Comparison of ENCODE assay signal across 18 mouse cellular contexts in genomic region chr9:44646366-44646765, GRCm38 (mm10). TPM values are rescaled to one million over a fixed set of nuclear protein-coding genes. Genes with fewer than 3 reads are reported as not detected.
A peak's percentile ranks its signal among the peaks of the same experiment; 100 is the strongest.
DNase-seq lines count a peak whose midpoint lies in the region; ATAC-seq and TF ChIP-seq lines count a peak whose summit lies in the region.
"Had no signal": no experiment of that assay in that cellular context is flagged by ENCODE, and none has a peak within 500 bp of the region (broad histone marks: within the 10 kb centered on the region; RNA-seq: fewer than 3 reads in every experiment).

No protein-coding gene starts in this region.

- no peak for TF ChIP-seq EP300 in CH12.LX (IDR thresholded peaks at IDR 0.05; ENCODE audit: low read length)

- DNase-seq in CH12.LX (ENCODE audit: extremely low read depth) = no peak
- DNase-seq in liver, embryonic 13.5 days = no peak
- DNase-seq in thymus, postnatal 0 days (ENCODE audit: low spot score) = peak; percentile 48
- DNase-seq in left cerebral cortex, postnatal 10 days (ENCODE audit: extremely low spot score in 1 of 2, low spot score in 2 of 2) = no peak
- no peak for DNase-seq in left cerebral cortex, postnatal 14 days (ENCODE audit: low spot score in 2 of 2)
- no peak for DNase-seq in kidney, postnatal 14 days
- DNase-seq: cerebellum, postnatal 25 days; forebrain, postnatal 0 days; gastrocnemius, postnatal 10 days; midbrain, embryonic 14.5 days had no signal

- no peak overlapping the region for H3K4me3 ChIP-seq in heart, embryonic 16.5 days (ENCODE audit: low read length)
- H3K4me3 ChIP-seq in heart, embryonic 12.5 days = no peak overlapping the region
- peak overlapping the region in 2 of 3 experiments; percentile 17 to 19 for H3K4me3 ChIP-seq in CH12.LX (replicated peaks in 1 of 3; ENCODE audit: low read depth in 2 of 3, low read length in 2 of 3, poor library complexity in 1 of 3)
- H3K4me3 ChIP-seq in liver, embryonic 13.5 days (replicated peaks) = no peak overlapping the region; the same call in 1 of the 2 replicates
- H3K4me3 ChIP-seq: embryonic facial prominence, embryonic 10.5 days; hindbrain, embryonic 10.5 days had no signal

- H3K4me1 ChIP-seq in heart, embryonic 16.5 days (ENCODE audit: control insufficient read depth, insufficient read depth, low read length) = no peaks in the 10 kb centered on the region; the same call in 1 of the 2 replicates
- peaks cover 9% of the 10 kb centered on the region; the same call in 1 of the 2 replicates for H3K4me1 ChIP-seq in heart, embryonic 12.5 days (replicated peaks)
- peaks cover 22 to 59% of the 10 kb centered on the region in 2 experiments for H3K4me1 ChIP-seq in CH12.LX (ENCODE audit: control insufficient read depth in 1 of 2, insufficient read depth in 2 of 2)
- H3K4me1 ChIP-seq in liver, embryonic 13.5 days (replicated peaks) = peaks cover 10% of the 10 kb centered on the region
- H3K4me1 ChIP-seq: embryonic facial prominence, embryonic 10.5 days; hindbrain, embryonic 10.5 days had no signal

- 65% methylated on average over 6 of the region's 6 CpGs for WGBS in heart, embryonic 16.5 days
- WGBS in heart, embryonic 12.5 days = 75% methylated on average over 6 of the region's 6 CpGs
- WGBS in liver, embryonic 13.5 days (ENCODE audit: insufficient replicate concordance) = 50% methylated on average over 6 of the region's 6 CpGs

- H3K27ac ChIP-seq in heart, embryonic 16.5 days (ENCODE audit: low read length) = peak overlapping the region; percentile 24; the same call in 1 of the 2 replicates
- no peak overlapping the region for H3K27ac ChIP-seq in heart, embryonic 12.5 days (ENCODE audit: poor library complexity, severe bottlenecking)
- no peak overlapping the region for H3K27ac ChIP-seq in CH12.LX (ENCODE audit: insufficient read depth, low read depth)
- no peak overlapping the region; the same call in 1 of the 2 replicates for H3K27ac ChIP-seq in liver, embryonic 13.5 days
- H3K27ac ChIP-seq: embryonic facial prominence, embryonic 10.5 days; hindbrain, embryonic 10.5 days; stomach, postnatal 0 days had no signal

- no peak for TF ChIP-seq POLR2A in CH12.LX (IDR thresholded peaks at IDR 0.05; ENCODE audit: low read depth, low read length)

- TF ChIP-seq CTCF in CH12.LX (conservative IDR thresholded peaks at IDR 0.05 in 1 of 2, IDR thresholded peaks at IDR 0.05 in 1 of 2; ENCODE audit: low read depth in 2 of 2, low read length in 2 of 2) = no peak

- H3K4me2 ChIP-seq in heart, embryonic 16.5 days (ENCODE audit: low read depth, low read length) = peak overlapping the region; percentile 24
- H3K4me2 ChIP-seq in heart, embryonic 12.5 days = no peak overlapping the region; the same call in 1 of the 2 replicates
- peak overlapping the region; percentile 17; the same call in 1 of the 2 replicates for H3K4me2 ChIP-seq in CH12.LX (ENCODE audit: insufficient read depth, low read depth, poor library complexity, severe bottlenecking)
- peak overlapping the region; percentile 47 for H3K4me2 ChIP-seq in liver, embryonic 13.5 days
- H3K4me2 ChIP-seq: heart, embryonic 11.5 days had no signal

- in situ Hi-C loops in CH12.LX (cut with MboI; ENCODE audit: low pct_ligation_motif_present, low pct_unique_long_range_greater_than_20kb, low sequenced_read_pairs) = loop anchor here (5.0 kb wide), 3 partner anchors 34 to 184 kb away; no protein-coding TSS in a partner anchor

- intact Hi-C loops in left cerebral cortex, postnatal 10 days (cut with DNase I) = no loop called here
- intact Hi-C loops in left cerebral cortex, postnatal 14 days (cut with DNase I) = no loop called here

- H3K36me3 ChIP-seq in heart, embryonic 16.5 days (ENCODE audit: control insufficient read depth, insufficient read depth) = no peaks in the 10 kb centered on the region
- H3K36me3 ChIP-seq in heart, embryonic 12.5 days = no peaks in the 10 kb centered on the region
- no peaks in the 10 kb centered on the region for H3K36me3 ChIP-seq in CH12.LX (replicated peaks in 1 of 2; ENCODE audit: control insufficient read depth in 1 of 2, insufficient read depth in 1 of 2, low read length in 1 of 2)
- no peaks in the 10 kb centered on the region for H3K36me3 ChIP-seq in liver, embryonic 13.5 days

- no peak for TF ChIP-seq RAD21 in CH12.LX (IDR thresholded peaks at IDR 0.05; ENCODE audit: low read depth, low read length)

- no peaks in the 10 kb centered on the region for H3K27me3 ChIP-seq in heart, embryonic 16.5 days (ENCODE audit: control insufficient read depth, insufficient read depth, low read length)
- 0 out of 2 replicates have a peak, but pooled peaks cover 13% of the 10 kb centered on the region for H3K27me3 ChIP-seq in heart, embryonic 12.5 days (replicated peaks)
- H3K27me3 ChIP-seq in CH12.LX (replicated peaks) = peaks cover 19% of the 10 kb centered on the region
- 0 out of 2 replicates have a peak, but pooled peaks cover 4% of the 10 kb centered on the region for H3K27me3 ChIP-seq in liver, embryonic 13.5 days

- H3K9me3 ChIP-seq in heart, embryonic 16.5 days (replicated peaks; ENCODE audit: control insufficient read depth, low read length) = no peaks in the 10 kb centered on the region
- no peaks in the 10 kb centered on the region for H3K9me3 ChIP-seq in heart, embryonic 12.5 days (replicated peaks)
- peaks cover 6% of the 10 kb centered on the region for H3K9me3 ChIP-seq in CH12.LX (replicated peaks; ENCODE audit: low read length)
- no peaks in the 10 kb centered on the region for H3K9me3 ChIP-seq in liver, embryonic 13.5 days (replicated peaks)
- H3K9me3 ChIP-seq: hindbrain, embryonic 10.5 days had no signal

- no peak for ATAC-seq in heart, embryonic 16.5 days (replicated peaks; ENCODE audit: extremely low read depth, insufficient read depth, low FRiP score)
- no peak for ATAC-seq in heart, embryonic 12.5 days (ENCODE audit: insufficient number of reproducible peaks, low FRiP score)
- ATAC-seq in liver, embryonic 13.5 days (ENCODE audit: low read depth) = no peak
- ATAC-seq: forebrain, postnatal 0 days had no signal

- no peaks in the 10 kb centered on the region for H3K79me2 ChIP-seq in CH12.LX (replicated peaks; ENCODE audit: control insufficient read depth, extremely low read depth, insufficient read depth, poor library complexity, severe bottlenecking)

- dilution Hi-C loops in CH12.LX (cut with MboI; ENCODE audit: extremely low pct_ligation_motif_present, extremely low pct_unique_long_range_greater_than_20kb, low sequenced_read_pairs) = no loop called here

- no peak overlapping the region; the same call in 1 of the 2 replicates for H3K9ac ChIP-seq in heart, embryonic 16.5 days (ENCODE audit: low read length)
- H3K9ac ChIP-seq in heart, embryonic 12.5 days = no peak overlapping the region
- no peak overlapping the region for H3K9ac ChIP-seq in CH12.LX (ENCODE audit: insufficient read depth, low read depth)
- H3K9ac ChIP-seq in liver, embryonic 13.5 days = peak overlapping the region; percentile 33; the same call in 1 of the 2 replicates
- H3K9ac ChIP-seq: forebrain, postnatal 0 days had no signal

TF ChIP-seq in CH12.LX, 34 proteins besides CTCF, POLR2A, EP300 and RAD21:
- no peak for TF ChIP-seq SMC3 (IDR thresholded peaks at IDR 0.05; ENCODE audit: low read depth, low read length)
TF ChIP-seq in CH12.LX: peak in this region for 0.

RNA-seq across cellular contexts. Expression of gene Treh, which starts 26.7 kb away (rescaled TPM):
- 0.07 TPM in 1 of 2 replicates, not detected in the other for polyA plus RNA-seq in heart, embryonic 16.5 days (2015; fragmentation: Nextera tagmentation; extraction: Ambion mirVana)
- polyA plus RNA-seq in heart, embryonic 12.5 days (2016; fragmentation: Nextera tagmentation; extraction: Ambion mirVana) = not detected in 2 replicates
- total RNA-seq in CH12.LX (2012; rRNA removed) = not detected in 2 replicates
- total RNA-seq in CH12.LX (2014; rRNA removed) = not detected in 2 replicates
- not detected in 2 replicates for polyA plus RNA-seq in CH12.LX (2012; ENCODE audit: insufficient read length, low read depth)
- not detected in 2 replicates for polyA plus RNA-seq in liver, embryonic 13.5 days (2015; fragmentation: Nextera tagmentation; extraction: Ambion mirVana)
- 0.07 TPM in 1 of 2 replicates, not detected in the other for polyA plus RNA-seq in thymus, postnatal 0 days (2015; fragmentation: Nextera tagmentation; extraction: Ambion mirVana)
- total RNA-seq in left cerebral cortex, postnatal 10 days (2021) = not detected
- not detected for total RNA-seq in left cerebral cortex, postnatal 14 days (2021)
- total RNA-seq: adrenal gland, postnatal 4 days; forebrain, postnatal 0 days; gastrocnemius, postnatal 10 days had no signal
- polyA plus RNA-seq: embryonic facial prominence, embryonic 10.5 days; forebrain, postnatal 0 days; heart, embryonic 11.5 days; hindbrain, embryonic 10.5 days; inflammation-experienced regulatory T-cells, adult 6 months; midbrain, embryonic 14.5 days; stomach, postnatal 0 days had no signal

RNA-seq across cellular contexts. Expression of gene Ddx6, which starts 41.7 kb away (rescaled TPM):
- polyA plus RNA-seq in heart, embryonic 16.5 days (2015; fragmentation: Nextera tagmentation; extraction: Ambion mirVana) = 9.2 and 10.5 TPM in 2 replicates
- polyA plus RNA-seq in heart, embryonic 12.5 days (2016; fragmentation: Nextera tagmentation; extraction: Ambion mirVana) = 12.4 and 13.5 TPM in 2 replicates
- 41.5 and 42.3 TPM in 2 replicates for total RNA-seq in CH12.LX (2012; rRNA removed)
- 66.7 and 71.4 TPM in 2 replicates for total RNA-seq in CH12.LX (2014; rRNA removed)
- polyA plus RNA-seq in CH12.LX (2012; ENCODE audit: insufficient read length, low read depth) = 77.1 and 81.2 TPM in 2 replicates
- 7.2 and 8.2 TPM in 2 replicates for polyA plus RNA-seq in liver, embryonic 13.5 days (2015; fragmentation: Nextera tagmentation; extraction: Ambion mirVana)
- 22.2 and 29.5 TPM in 2 replicates for polyA plus RNA-seq in thymus, postnatal 0 days (2015; fragmentation: Nextera tagmentation; extraction: Ambion mirVana)
- total RNA-seq in left cerebral cortex, postnatal 10 days (2021) = 100 to 1,000 TPM; 114 to 115 TPM
- 100 to 1,000 TPM; 110 to 112 TPM for total RNA-seq in left cerebral cortex, postnatal 14 days (2021)

Comparison
In these comparisons a context has a peak if more than half of its experiments do, and no peak if none do; other contexts are left out.
1. H3K4me3 ChIP-seq: peak in CH12.LX (2 of 3); none in heart, embryonic 16.5 days (single experiment), heart, embryonic 12.5 days (single experiment) and liver, embryonic 13.5 days (single experiment).